Mouse (Mus musculus) heart, postnatal 10 days (tissue): ENCODE results near the gene Scgb1b3. TPM values are rescaled to one million over a fixed set of nuclear protein-coding genes. Genes with fewer than 3 reads are reported as not detected.

ENCODE experiments used
- DNase-seq, 2 experiments: peaks; one replicate each; pipeline ENCODE4 v3.0.0; 2021
- intact Hi-C: fragments of 180-260 bp; cut with DNase I; formaldehyde crosslinking; loops from one replicate; pipeline ENCODE4 v1.15.1; 2025
- total RNA-seq, 2 experiments: library from RNA; stranded (reverse); gene quantifications; 2 replicates each; pipeline ENCODE4 v1.2.3; 2021

Scgb1b3 gene
- total RNA-seq: not detected

- intact Hi-C loops: no loop called here
- no peak for DNase-seq
These were observed at the start of gene Scgb1b3 for GRCm38 (mm10) chr7:31375292-31375691. Gene Scgb1b3 (plus strand): TSS chr7:31375592.

GRCm38 (mm10) chr7:31362022-31362560, 13.3 kb upstream of the Scgb1b3 start, which contains the start of gene Scgb2b3:
Gene Scgb2b3 (minus strand): TSS chr7:31362072.
- DNase-seq: no peak
- intact Hi-C loops: no loop called here

Other genes starting within 250 kb of the Scgb1b3 start
- gene Scn1b, start 248.6 kb upstream of the Scgb1b3 start, total RNA-seq: 10 to 100 TPM; 13.2 to 13.9 TPM
- 10 to 100 TPM; 25.6 to 31.4 TPM for gene Gramd1a, start 219.7 kb upstream of the Scgb1b3 start, total RNA-seq
- gene Scgb2b2, start 85.1 kb upstream of the Scgb1b3 start, total RNA-seq: not detected
- not detected for gene Scgb1b2, start 83.8 kb upstream of the Scgb1b3 start, total RNA-seq
- not detected for gene Scgb2b3, start 13.5 kb upstream of the Scgb1b3 start, total RNA-seq